Mouse (Mus musculus) right cerebral cortex, postnatal 4 days (tissue): ENCODE data around the gene Retreg1.

Source experiments
- DNase-seq: peaks from one replicate; pipeline ENCODE4 v3.0.0-alpha.2; 2022

The Retreg1 gene

DNA sequence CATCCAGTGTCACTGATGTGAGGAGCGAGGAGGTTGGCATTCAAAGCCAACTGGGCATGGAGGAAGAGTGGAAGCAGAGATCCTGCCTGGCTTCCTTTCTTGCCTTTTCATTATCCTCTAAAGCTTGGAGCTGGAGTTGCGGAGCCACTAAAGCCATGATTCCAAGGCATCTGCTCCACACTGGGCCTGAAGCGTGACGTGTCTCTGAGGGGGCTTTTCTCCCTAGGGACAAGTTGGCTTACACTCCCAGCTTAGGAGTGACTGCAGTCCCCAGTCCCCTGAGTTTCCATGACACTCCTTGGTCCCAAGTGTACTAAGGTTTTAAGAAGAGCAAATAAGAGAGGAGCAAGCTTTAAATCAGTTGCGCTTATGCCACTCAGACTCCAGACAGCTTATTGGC lies 179.7 kb downstream of the Retreg1 start:
- no peak for DNase-seq
